Mouse (Mus musculus) brain, embryonic 14.5 days (tissue): ENCODE results near the gene Pex3.

Experiments
- CTCF ChIP-seq: fragments of 200-500 bp; IDR thresholded peaks from 2 replicates; pipeline ENCODE4 v1.5.1; 2012; ENCODE audit warnings: inconsistent platforms, mild to moderate bottlenecking, moderate library complexity, borderline replicate concordance; ENCODE audit not compliant: insufficient read depth, insufficient read length; ENCODE audit errors: extremely low read depth
- POLR2A ChIP-seq: fragments of 200-500 bp; IDR thresholded peaks from 2 replicates; pipeline ENCODE4 v1.6.1; 2012; ENCODE audit warnings: mild to moderate bottlenecking, inconsistent platforms, borderline replicate concordance; ENCODE audit not compliant: poor library complexity, insufficient read depth, insufficient read length, severe bottlenecking; ENCODE audit errors: extremely low read depth

- no peak for TF ChIP-seq CTCF
- TF ChIP-seq POLR2A = no peak
These were observed 13.5 kb upstream of the Pex3 start for GRCm38 (mm10) chr10:13566393-13566792.
